Mouse (Mus musculus): ENCODE measurements around the gene Pkig. TPM values are rescaled to one million over a fixed set of nuclear protein-coding genes. Genes with fewer than 3 reads are reported as not detected.

The Pkig gene
- total and polyA plus RNA-seq, 3 experiments = 225 to 364 (median 227) TPM

GRCm38 (mm10) chr2:163676745-163677144 lies 18.6 kb downstream of the Pkig start:
- Histone ChIP-seq H3K4me3 (replicated peaks in 1 of 3; ENCODE audit: low read depth in 2 of 3, low read length in 2 of 3, poor library complexity in 1 of 3) (peak overlapping the region in 1 of 3 experiments; percentile 9), H3K9ac (ENCODE audit: insufficient read depth, low read depth) (peak overlapping the region; percentile 40; the same call in 1 of the 2 replicates), H3K9me3 (replicated peaks; ENCODE audit: low read length) (no peaks in the 10 kb centered on the region), H3K79me2 (replicated peaks; ENCODE audit: control insufficient read depth, extremely low read depth, insufficient read depth, poor library complexity, severe bottlenecking) (peaks cover 95% of the 10 kb centered on the region), H3K4me1 (ENCODE audit: control insufficient read depth in 1 of 2, insufficient read depth in 2 of 2) (peaks cover 48 to 87% of the 10 kb centered on the region in 2 experiments), H3K36me3 (replicated peaks in 1 of 2; ENCODE audit: control insufficient read depth in 1 of 2, insufficient read depth in 1 of 2, low read length in 1 of 2) (peaks cover 10 to 52% of the 10 kb centered on the region in 2 experiments), H3K4me2 (ENCODE audit: insufficient read depth, low read depth, poor library complexity, severe bottlenecking) (peak overlapping the region; percentile 65; the same call in 1 of the 2 replicates), H3K27me3 (replicated peaks) (no peaks in the 10 kb centered on the region), H3K27ac (ENCODE audit: insufficient read depth, low read depth) (peak overlapping the region; percentile 97)
- TF ChIP-seq POLR2A (IDR thresholded peaks at IDR 0.05; ENCODE audit: low read depth, low read length) (no peak), SMC3 (IDR thresholded peaks at IDR 0.05; ENCODE audit: low read depth, low read length) (0 out of 2 replicates have a peak, but pooled peaks have one; percentile 2), MAX (IDR thresholded peaks at IDR 0.05; ENCODE audit: low read length) (0 out of 2 replicates have a peak, but pooled peaks have one; percentile 43), ELF1 (IDR thresholded peaks at IDR 0.05; ENCODE audit: low read depth, low read length) (peak; percentile 60), MEF2A (IDR thresholded peaks at IDR 0.05; ENCODE audit: borderline replicate concordance, low read depth, low read length) (0 out of 2 replicates have a peak, but pooled peaks have one; percentile 21)
- in situ Hi-C loops (cut with MboI; ENCODE audit: low pct_ligation_motif_present, low pct_unique_long_range_greater_than_20kb, low sequenced_read_pairs) = no loop called here
- dilution Hi-C loops (cut with MboI; ENCODE audit: extremely low pct_ligation_motif_present, extremely low pct_unique_long_range_greater_than_20kb, low sequenced_read_pairs) = no loop called here
- DNase-seq (ENCODE audit: extremely low read depth) = peak; percentile 58

GRCm38 (mm10) chr2:163682344-163682743 lies 24.2 kb downstream of the Pkig start:
- in situ Hi-C loops (cut with MboI; ENCODE audit: low pct_ligation_motif_present, low pct_unique_long_range_greater_than_20kb, low sequenced_read_pairs) = no loop called here
- Histone ChIP-seq H3K79me2 (replicated peaks; ENCODE audit: control insufficient read depth, extremely low read depth, insufficient read depth, poor library complexity, severe bottlenecking) (peaks cover 98% of the 10 kb centered on the region), H3K27me3 (replicated peaks) (no peaks in the 10 kb centered on the region), H3K4me2 (ENCODE audit: insufficient read depth, low read depth, poor library complexity, severe bottlenecking) (0 out of 2 replicates have a peak overlapping the region, but pooled peaks have one; percentile 18), H3K4me3 (replicated peaks in 1 of 3; ENCODE audit: low read depth in 2 of 3, low read length in 2 of 3, poor library complexity in 1 of 3) (no peak overlapping the region), H3K4me1 (ENCODE audit: control insufficient read depth in 1 of 2, insufficient read depth in 2 of 2) (peaks cover 40 to 87% of the 10 kb centered on the region in 2 experiments), H3K9me3 (replicated peaks; ENCODE audit: low read length) (no peaks in the 10 kb centered on the region), H3K36me3 (replicated peaks in 1 of 2; ENCODE audit: control insufficient read depth in 1 of 2, insufficient read depth in 1 of 2, low read length in 1 of 2) (peaks cover 6 to 66% of the 10 kb centered on the region in 2 experiments), H3K27ac (ENCODE audit: insufficient read depth, low read depth) (0 out of 2 replicates have a peak overlapping the region, but pooled peaks have one; percentile 0), H3K9ac (ENCODE audit: insufficient read depth, low read depth) (no peak overlapping the region)
- no peak for DNase-seq (ENCODE audit: extremely low read depth)
- dilution Hi-C loops (cut with MboI; ENCODE audit: extremely low pct_ligation_motif_present, extremely low pct_unique_long_range_greater_than_20kb, low sequenced_read_pairs) = no loop called here
- no peak for TF ChIP-seq SIN3A (IDR thresholded peaks at IDR 0.05; ENCODE audit: low read length)
- TF ChIP-seq USF1 (IDR thresholded peaks at IDR 0.05; ENCODE audit: low read depth, low read length) = no peak
- no peak for TF ChIP-seq JUND (conservative IDR thresholded peaks at IDR 0.05; ENCODE audit: low read depth, low read length)
- TF ChIP-seq TBP (conservative IDR thresholded peaks at IDR 0.05; ENCODE audit: low read depth, low read length) = no peak
- no peak for TF ChIP-seq MAZ (IDR thresholded peaks at IDR 0.05; ENCODE audit: low read depth, low read length)
- no peak for TF ChIP-seq ZMIZ1 (IDR thresholded peaks at IDR 0.05; ENCODE audit: low read depth, low read length)
- no peak for TF ChIP-seq MAFK (IDR thresholded peaks at IDR 0.05; ENCODE audit: insufficient replicate concordance, low read length)
- no peak for TF ChIP-seq GABPA (IDR thresholded peaks at IDR 0.05; ENCODE audit: insufficient replicate concordance, low read depth, low read length)

GRCm38 (mm10) chr2:163685287-163685686 lies 27.1 kb downstream of the Pkig start:
- Histone ChIP-seq H3K4me2 (ENCODE audit: insufficient read depth, low read depth, poor library complexity, severe bottlenecking) (peak overlapping the region; percentile 38; the same call in 1 of the 2 replicates), H3K27ac (ENCODE audit: insufficient read depth, low read depth) (peak overlapping the region; percentile 76), H3K36me3 (replicated peaks in 1 of 2; ENCODE audit: control insufficient read depth in 1 of 2, insufficient read depth in 1 of 2, low read length in 1 of 2) (peaks cover 3 to 62% of the 10 kb centered on the region in 2 experiments), H3K79me2 (replicated peaks; ENCODE audit: control insufficient read depth, extremely low read depth, insufficient read depth, poor library complexity, severe bottlenecking) (peaks cover 100% of the 10 kb centered on the region), H3K4me1 (ENCODE audit: control insufficient read depth in 1 of 2, insufficient read depth in 2 of 2) (peaks cover 28 to 91% of the 10 kb centered on the region in 2 experiments), H3K27me3 (replicated peaks) (no peaks in the 10 kb centered on the region), H3K4me3 (replicated peaks in 1 of 3; ENCODE audit: low read depth in 2 of 3, low read length in 2 of 3, poor library complexity in 1 of 3) (no peak overlapping the region), H3K9me3 (replicated peaks; ENCODE audit: low read length) (no peaks in the 10 kb centered on the region), H3K9ac (ENCODE audit: insufficient read depth, low read depth) (no peak overlapping the region)
- in situ Hi-C loops (cut with MboI; ENCODE audit: low pct_ligation_motif_present, low pct_unique_long_range_greater_than_20kb, low sequenced_read_pairs) (no loop called here), dilution Hi-C loops (cut with MboI; ENCODE audit: extremely low pct_ligation_motif_present, extremely low pct_unique_long_range_greater_than_20kb, low sequenced_read_pairs) (no loop called here)
- TF ChIP-seq UBTF (IDR thresholded peaks at IDR 0.05; ENCODE audit: low read depth, low read length) (0 out of 2 replicates have a peak, but pooled peaks have one; percentile 25), NRF1 (IDR thresholded peaks at IDR 0.05; ENCODE audit: low read depth, low read length) (no peak), ZKSCAN1 (IDR thresholded peaks at IDR 0.05; ENCODE audit: borderline replicate concordance, low read depth, low read length) (no peak)
- no peak for DNase-seq (ENCODE audit: extremely low read depth)

All from CH12.LX (cell line).